Mouse (Mus musculus): Measurements from ENCODE around the gene Rimkla. TPM values are rescaled to one million over a fixed set of nuclear protein-coding genes. Genes with fewer than 3 reads are reported as not detected.
"Not testable (repeated sequence)": the region's sequence is repeated elsewhere in the genome, so short reads cannot be mapped to it uniquely, and the experiment has no call there.

The Rimkla gene
- 1 to 10 TPM; 4.3 to 5.8 TPM for total RNA-seq (2021)

GRCm38 (mm10) chr4:119492291-119492932 is at the start of gene Rimkla:
Gene Rimkla, minus strand, starts transcription at chr4:119492628.
- DNase-seq = peak; percentile 75

GRCm38 (mm10) chr4:119540533-119540890 is 48.1 kb upstream of the Rimkla start:
- no peak for DNase-seq

GRCm38 (mm10) chr4:119539836-119540532 is 47.6 kb upstream of the Rimkla start:
- DNase-seq = peak; percentile 54

- DNase-seq = peak; percentile 97
These were observed 46.8 kb upstream of the Rimkla start, which contains the start of gene Frg2f1 for GRCm38 (mm10) chr4:119539031-119539824. Gene Frg2f1, minus strand, starts transcription at chr4:119539529.

- DNase-seq = no peak
These were observed 45.0 kb upstream of the Rimkla start for GRCm38 (mm10) chr4:119537436-119537835.

DNA sequence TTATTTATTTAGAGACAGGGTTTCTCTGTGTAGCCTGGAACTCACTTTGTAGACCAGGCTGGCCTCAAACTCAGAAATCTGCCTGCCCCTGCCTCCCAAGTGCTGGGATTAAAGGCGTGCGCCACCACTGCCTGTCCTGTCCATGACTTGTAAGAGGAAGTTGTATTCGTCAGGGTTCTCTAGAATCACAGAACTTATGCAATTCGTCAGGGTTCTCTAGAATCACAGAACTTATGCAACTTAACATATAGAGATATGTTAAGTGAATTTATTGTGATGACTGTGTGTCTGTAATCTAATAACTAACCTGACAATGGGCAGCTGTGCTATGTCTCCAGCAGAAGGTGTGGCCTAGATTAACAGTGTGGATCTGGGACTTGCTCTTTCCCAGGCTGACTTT is 44.2 kb upstream of the Rimkla start, which contains the start of gene Foxj3:
TSS of gene Foxj3 (plus strand) at position 390 of the 400 bp plus-strand sequence.
- DNase-seq = not testable (repeated sequence)

DNA sequence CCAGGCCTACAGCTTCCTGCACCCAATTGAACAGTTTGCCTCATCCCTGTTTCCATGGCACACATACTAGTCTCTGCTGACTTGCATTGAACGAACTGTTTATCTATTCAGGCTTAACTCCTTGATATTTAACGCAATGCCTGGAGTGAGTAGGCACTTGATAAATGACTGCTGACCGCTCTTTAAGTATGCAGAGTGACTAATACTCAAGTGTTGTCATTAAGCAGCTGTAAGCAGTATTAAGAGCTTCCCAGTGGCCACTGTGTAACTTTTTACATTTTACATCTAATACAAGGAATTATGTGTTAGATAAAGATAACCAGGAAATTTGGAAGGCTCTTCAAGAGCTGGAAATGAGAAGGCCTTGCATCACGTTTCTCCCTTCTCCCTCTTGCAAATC is 42.7 kb upstream of the Rimkla start:
- no peak for DNase-seq

DNA sequence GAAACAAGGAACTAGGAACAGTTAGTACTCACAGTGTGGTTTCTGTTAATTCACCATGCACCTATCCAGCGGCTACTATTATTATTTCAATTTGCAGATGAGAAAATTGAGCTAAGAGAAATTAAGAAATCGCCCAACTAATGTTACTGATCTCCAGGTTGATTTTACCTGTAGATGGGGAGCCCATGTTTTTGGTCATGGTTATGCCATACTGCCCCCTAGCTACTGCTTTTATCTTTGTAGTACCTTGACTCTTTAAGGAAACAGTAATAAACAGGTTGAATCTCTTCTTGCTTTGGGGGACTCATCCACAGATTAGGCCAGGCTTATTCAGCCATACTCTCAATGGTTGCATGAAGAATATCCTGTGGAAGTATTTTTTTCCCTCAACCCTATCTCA is 39.4 kb upstream of the Rimkla start:
- no peak for DNase-seq

DNA sequence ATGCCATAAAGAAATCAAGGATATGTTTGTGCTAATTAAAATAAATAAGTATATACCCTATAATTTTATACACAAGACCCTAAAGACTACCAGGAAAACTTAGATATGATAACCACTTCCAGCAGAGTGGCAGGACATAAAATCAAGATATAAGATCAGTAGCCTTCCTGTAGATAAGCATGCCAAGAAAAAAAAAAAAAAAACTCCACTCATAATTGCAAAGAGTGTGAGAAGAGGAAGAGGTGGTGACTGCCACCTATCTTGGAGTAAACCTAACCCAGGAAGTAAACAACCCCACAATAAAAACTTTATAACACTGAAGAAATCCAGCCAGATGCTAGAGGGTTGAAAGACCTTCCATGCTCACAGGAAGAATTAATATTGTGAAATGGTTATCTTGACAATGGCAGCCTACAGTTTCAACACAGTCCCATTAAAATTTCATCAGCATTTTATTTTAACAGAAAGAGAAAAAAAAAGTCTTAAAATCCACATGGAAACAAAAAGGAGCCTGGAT is 34.0 kb upstream of the Rimkla start:
- DNase-seq = no peak

- no peak for DNase-seq
These were observed 32.0 kb upstream of the Rimkla start for GRCm38 (mm10) chr4:119524466-119524865.

GRCm38 (mm10) chr4:119524010-119524409 is 31.6 kb upstream of the Rimkla start:
- no peak for DNase-seq

GRCm38 (mm10) chr4:119523575-119523974 is 31.1 kb upstream of the Rimkla start:
- DNase-seq = no peak

DNA sequence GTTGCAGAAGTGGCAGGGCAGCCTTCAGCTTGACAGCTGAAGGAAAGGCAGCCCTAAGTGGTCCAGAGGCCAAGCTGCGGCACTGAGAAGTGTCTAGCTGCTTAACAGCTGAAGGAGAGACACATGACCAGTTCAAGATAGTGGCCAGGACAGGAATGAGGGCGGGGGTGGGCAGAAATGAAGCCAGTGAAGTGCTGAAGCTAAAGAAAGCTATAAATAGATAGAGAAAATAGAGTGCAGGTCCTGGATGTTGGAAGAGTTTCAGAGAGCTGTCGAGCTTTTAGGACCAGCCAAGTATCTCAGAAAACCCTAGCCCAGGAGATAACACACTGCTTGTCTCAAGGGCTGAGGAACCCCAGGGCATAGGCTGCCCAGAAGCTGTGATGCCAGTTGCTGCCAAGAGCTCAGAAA is 20.3 kb upstream of the Rimkla start:
- DNase-seq = peak; percentile 48

GRCm38 (mm10) chr4:119511591-119511990 is 19.2 kb upstream of the Rimkla start:
- no peak for DNase-seq

GRCm38 (mm10) chr4:119498319-119498848 is 6.0 kb upstream of the Rimkla start:
- DNase-seq = no peak

DNA sequence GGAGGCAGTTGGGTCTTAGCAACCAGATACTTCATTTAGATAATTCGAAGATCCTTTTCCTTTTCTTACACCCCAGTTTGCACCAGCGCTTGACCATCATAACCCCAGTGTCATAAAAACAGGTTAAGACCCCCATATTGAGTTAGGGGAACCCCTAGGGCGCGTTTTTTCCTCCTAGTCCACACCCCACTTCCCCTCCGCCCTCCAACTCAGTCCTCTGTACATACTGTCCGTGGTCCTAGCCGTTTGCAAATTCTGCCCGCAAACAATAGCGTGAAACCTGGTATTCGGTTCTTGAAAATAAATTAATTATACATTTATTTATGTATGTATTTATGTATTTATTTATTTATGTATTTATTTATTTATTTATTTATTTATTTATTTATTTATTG is 502 bp upstream of the Rimkla start:
- no peak for DNase-seq

GRCm38 (mm10) chr4:119490806-119491205 is 1.6 kb downstream of the Rimkla start:
- peak; percentile 62 for DNase-seq

- no peak for DNase-seq
These were observed 2.8 kb downstream of the Rimkla start for GRCm38 (mm10) chr4:119489666-119490065.

DNA sequence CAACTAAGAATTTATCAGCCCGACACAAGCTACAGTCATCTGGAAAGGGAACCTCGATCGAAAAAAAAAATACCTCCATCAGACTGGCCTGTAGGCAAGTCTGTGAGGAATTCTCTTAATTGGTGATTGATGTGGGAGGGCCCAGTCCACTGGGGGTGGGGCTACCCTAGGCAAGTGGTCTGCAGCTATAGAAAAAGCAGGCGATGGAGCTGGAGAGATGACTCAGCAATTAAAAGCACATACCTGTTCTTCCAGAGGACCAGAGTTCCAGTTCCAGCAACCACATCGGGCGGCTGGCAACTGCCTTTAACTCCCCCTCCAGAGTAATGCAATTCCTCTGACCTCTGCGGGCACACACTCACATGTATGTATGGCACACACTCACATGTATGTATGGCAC is 7.5 kb downstream of the Rimkla start:
- no peak for DNase-seq

DNA sequence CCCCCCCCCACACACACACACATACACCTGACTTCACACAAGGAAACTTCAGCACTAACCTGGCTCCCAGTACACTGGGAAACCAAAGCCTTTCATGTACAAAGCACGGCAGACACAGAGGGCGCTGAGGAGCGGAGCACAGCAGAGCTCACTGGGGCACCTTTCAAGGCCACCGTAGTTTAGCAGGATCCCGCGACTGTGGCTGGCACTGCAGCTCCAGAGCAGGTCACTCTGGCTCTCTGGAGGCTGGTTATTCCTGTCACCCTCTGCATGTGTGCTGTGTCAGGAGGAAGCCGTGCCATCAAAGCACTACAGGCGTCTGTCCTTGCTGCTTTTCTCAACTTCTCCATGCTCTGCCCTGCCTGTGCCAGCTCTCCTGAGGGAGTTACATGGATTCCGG is 9.4 kb downstream of the Rimkla start:
- DNase-seq = peak; percentile 55

- no peak for DNase-seq
These were observed 19.3 kb downstream of the Rimkla start for GRCm38 (mm10) chr4:119473150-119473549.

GRCm38 (mm10) chr4:119472545-119472944 is 19.9 kb downstream of the Rimkla start:
- no peak for DNase-seq
